Mouse (Mus musculus) left cerebral cortex, adult 11 months (tissue): ENCODE data around the gene Lrrc4c.

Experiments used
- DNase-seq: peaks from one replicate; pipeline ENCODE4 v3.0.0; 2022; ENCODE audit warnings: low spot score

Lrrc4c gene

DNA sequence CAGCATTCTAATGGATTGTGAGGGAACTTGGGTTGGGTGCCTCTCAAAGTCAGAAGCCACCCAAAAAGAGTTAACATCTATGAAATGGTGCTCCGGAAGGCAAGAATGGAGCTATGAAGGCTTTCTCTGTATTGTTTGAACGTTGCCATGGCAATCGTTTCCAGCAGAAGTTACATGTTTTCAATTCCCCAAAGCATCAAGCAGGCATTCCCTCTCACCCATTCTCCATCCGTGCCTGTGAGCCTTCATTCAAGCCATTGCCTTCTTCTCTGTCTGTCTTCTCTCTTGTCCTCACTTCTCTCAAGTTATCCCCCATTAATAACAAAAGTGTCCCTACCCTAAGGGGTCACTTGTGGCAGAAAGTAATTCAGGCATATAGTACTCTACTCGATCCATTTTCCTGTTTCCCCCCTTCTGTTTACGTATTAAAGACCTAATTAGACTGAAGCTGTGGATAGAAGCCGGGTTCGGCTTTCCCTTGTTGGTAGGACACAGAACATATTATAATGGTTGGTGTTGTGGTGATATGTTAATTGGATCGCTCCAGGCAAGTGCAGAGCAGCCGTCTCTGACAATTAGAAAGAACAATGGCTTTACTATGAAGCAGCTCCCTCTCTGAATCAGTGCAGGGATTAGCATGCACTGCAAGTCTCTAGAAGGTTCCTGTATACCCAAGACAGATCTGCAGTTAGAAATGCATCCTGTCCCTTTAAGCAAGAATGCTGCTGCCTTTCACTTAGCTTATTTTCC, 1160.4 kb downstream of the Lrrc4c start:
- no peak for DNase-seq

DNA sequence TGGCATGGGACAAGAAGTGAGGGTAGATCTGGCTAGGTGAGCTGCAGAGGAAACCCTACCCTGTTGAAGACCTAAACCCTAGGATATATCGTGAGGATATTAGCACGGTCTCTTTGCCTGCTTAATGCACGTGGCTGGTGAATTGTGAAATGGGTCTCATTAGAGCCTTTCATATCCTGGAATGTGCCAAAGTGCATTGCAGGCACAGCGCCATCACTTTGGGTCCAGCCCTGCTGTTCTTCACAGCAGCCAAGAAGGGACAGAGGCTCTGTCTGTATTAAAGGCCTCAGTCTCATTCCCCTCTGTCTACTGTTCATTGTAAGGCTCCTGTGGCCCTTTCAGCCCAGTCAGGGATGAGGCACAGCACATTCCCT, 1160.9 kb downstream of the Lrrc4c start:
- peak; percentile 60 for DNase-seq

DNA sequence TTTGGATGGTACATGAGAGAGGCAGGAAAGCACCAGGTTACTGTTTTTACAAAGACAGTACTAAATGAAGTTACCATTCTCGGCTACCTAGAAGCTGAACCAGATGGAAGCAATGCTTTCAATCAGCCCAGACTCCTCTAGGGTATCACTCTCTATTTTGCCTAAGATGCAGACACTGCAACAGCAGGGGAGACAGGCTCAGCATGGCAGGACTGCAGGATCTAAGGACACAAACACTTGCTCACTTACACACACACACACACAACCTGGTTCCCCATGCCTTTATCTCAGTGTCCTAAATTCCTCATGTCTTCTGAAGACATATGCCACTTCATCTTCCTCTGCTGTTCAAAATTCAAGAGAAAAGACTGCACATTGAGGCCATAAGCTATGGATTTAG, 1167.0 kb downstream of the Lrrc4c start:
- no peak for DNase-seq

DNA sequence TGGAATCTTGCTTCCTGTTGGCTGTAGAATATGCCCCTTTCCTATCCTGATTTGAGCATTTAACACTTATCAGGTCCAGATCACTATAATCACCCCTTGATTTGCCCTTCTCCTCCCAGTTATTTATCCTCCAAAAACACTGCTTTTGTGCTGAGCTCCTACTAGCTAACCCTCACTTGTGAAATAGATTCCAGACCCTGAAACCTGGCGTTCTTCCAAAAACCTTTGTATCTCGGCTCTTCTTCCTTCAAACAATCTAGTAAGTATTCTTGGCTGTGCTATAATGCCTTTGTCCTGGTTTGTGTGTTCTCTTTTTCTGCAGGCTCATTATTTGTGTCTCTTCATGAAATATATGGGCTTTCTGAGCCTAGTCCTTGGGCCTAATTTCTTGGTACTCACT, 1167.6 kb downstream of the Lrrc4c start:
- DNase-seq, result no peak

DNA sequence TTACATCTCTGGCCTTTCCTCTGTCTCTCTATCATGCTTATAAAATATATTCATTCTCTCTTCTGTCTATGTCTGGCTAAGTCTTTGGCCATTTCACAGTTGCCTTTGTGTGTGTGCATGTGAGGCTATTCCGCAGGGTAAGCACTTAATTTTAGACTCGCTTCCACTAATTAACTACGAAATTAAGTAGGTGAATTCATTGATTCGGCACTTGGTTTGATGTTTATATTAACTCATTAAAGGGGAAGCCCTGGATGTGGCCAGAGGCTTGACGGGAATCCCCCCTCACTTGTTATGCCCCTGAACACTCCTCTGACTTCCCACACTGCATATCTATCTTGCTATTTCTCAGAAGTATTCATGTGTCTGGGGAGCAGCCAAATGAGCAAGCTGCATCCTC, 1169.6 kb downstream of the Lrrc4c start:
- DNase-seq, result no peak

DNA sequence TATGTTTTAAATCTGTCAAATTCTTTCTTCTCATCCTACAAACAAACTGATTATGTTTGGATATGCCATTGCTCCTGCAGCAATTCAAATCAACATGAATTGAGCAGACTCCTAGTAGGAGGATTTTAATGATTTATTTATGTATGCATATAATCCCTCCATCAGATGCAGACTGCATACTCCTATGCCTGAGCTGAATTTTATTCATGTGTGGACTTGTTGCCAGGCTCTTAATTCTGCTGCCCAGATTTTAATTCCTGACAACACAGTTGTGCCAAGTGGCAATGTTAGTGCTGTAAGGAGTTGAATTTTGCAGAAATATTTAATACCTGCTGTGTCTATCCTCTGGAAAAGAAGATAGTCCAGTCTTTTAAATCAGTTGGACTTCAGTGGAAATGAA, 1179.1 kb downstream of the Lrrc4c start:
- DNase-seq, result no peak

DNA sequence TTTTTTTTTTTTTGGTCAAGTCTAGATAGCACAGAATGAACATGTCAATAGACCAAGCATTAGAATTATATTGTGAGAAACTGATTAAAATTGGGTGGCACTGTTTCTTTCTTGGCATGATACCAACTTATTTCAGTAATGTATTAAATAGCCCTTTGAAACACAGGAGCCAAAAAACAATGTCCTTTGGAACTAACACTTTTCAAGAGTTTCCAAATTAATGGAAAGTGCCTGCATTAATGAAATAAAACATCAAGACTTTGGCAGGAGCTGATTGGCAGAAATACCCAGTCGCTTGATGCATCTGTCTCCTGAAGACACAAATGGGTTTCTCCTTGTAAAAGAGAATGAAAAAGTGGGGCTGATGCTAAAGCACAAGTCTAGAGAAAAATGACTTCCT, 1184.5 kb downstream of the Lrrc4c start:
- no peak for DNase-seq

DNA sequence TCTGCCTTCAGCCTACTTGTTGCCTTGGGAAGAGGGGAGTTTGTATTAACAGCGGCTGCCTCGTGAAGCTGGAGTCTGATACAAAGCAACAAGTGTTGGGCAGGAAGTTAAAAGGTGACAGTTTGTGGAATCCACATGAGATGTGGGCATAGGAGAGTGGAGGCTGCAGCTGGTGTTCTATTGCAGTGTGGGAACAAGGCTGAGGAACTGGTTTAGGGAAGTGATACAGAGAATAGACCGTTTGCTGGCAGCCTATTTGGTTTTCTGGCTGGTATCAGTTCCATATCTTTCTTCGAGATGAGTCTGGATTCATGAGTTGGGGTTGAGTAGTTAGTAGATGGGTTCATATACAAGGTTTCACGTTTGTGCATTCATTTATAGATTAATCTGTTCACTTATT, 1186.9 kb downstream of the Lrrc4c start:
- DNase-seq, result no peak

DNA sequence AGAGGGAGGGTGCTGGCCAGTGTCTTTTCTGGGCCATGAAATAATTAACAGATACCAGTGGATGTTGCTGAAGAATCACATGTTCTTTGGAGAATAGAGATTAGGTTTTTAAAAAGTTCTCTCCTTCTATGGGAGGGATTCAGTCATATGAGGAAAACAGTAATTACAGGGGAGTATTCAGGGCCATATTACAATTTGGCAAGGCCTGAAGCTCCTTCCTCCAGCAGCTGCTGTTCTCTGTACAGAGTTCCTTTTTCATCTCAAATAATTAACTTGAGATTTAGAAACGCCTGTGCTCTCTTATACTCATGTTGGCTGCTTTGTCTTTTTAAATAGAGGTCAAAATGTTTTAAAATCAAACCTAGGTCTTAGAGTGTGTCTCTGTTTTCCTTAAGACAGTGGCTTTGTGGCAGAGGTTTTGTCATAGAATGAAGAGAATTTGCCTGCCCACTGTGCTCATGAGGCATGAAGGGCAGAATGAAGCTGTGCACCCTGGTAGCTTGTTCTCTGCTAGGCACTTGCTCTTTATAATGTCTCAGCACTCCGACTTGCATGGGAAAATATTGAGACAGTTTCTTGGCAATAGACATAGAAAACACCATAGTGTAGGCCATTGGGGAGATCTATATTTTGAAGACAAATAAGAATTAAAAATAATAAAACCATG, 1206.4 kb downstream of the Lrrc4c start:
- no peak for DNase-seq

DNA sequence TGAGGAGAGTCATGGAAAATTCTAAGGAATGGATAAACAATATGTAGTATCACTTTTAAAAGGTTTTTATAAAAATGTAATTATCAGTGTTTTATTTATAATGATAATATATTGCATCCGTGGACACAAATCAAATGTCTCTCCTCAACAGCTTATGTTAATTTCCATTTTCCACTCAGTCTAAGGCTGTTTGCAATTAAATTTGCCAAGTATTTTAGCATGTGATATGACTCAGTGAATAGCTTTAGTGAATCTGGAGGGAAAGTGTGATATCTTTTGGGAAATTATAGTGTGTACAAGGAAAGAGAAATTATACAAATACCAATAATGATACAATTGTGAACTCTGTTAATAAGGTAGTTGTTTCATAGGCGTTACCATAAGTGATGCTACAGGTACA, 1207.1 kb downstream of the Lrrc4c start:
- DNase-seq, result no peak

DNA sequence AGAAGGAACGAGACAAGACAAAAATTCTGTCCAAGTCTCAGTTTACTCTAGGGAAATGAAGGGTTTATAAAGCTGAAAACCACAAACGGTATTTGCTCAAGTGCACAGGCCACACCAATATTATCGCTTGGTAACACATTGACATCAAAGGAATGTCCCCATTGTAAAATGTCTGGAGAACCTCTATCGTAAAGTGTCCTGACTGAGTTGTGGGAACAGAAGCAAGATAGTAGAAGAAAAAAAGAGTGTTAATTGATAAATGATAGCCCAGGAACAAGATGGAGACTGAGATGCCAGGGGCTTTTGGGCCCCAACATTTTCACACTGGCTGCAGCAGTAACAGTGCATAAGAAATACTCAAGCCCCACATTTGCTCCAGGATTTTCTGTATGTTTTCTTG, 1212.7 kb downstream of the Lrrc4c start:
- DNase-seq, result no peak

DNA sequence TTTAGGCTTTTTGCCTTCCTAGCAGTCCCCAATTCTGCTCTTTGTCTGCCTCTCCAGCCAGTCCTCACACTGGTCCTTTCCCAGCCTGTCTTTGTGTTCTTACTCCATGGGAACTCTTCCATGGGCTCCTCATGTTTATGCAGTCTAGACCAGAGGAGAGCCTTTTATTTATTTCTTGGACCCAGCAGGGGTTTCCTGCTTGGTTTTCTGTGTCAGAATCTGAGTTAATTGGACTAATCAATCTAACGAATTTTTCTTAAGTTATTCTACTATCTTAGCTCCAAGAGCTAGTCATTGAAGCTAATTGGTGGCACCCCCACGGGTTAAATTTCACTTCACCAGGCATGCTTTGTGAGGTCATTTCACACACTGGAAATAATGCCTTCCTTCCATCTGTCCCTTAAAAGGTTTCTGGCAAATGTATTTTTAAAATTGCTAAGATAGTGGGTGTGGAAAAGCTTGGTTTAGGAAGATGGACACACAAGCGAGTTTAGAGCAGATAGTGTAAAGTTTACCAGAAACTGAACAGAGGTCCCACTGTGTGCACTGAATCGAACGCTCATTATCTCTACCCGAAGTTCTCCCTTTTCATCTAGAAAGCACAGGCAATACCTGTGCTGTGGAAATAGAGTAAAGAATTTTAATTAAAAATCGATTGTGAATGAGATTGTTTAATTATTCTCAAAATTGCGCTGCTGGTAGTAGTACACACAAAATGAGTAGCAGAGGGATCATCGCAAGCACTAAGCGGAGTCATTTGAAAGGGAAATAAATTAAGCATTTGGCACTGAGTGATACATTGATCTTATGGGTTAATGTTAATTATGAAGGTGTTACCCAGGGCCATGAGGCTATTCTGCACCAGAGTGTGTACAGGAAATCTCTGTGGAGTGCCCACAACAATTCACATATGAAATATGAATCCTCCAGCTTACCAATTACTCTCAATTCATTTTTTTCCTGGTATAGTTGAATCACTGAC, 1226.0 kb downstream of the Lrrc4c start:
- DNase-seq, result no peak

DNA sequence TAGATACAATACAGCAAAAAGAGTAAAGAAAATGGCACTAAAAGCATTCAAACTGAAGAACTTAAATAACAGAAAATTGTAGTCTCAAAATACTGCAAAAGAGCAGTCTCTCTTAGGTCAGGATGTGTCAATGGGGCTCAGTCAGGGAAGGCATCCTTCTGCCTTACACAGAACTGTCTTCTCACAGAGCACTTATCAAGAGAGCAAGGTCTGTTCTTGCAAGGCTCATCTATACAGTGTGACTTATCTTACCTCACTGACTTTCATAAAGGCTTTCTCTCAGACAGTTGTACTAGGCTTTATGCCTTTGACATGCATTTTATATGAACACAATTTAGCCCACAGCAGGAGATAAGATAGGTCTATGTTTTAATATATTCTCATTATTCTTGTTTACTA, 1226.7 kb downstream of the Lrrc4c start:
- DNase-seq, result no peak

DNA sequence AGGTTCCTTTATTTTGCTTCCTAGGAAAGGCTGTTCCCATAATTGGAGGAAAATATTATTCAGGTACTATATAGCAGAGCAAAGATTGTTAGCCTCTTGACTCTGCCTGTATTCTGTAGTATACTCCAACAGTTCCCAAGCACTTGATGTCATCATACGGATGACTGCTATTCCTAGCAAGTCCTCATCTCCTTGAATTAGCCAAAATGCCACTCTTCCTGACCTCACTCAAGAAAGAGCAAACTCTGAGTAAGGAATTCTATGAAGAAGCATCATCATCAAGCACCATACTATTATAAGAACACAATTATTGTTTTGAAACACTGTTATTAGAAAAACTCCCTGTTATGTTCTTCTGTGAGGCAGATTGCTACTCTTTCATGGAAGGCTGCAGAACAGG, 1228.0 kb downstream of the Lrrc4c start:
- no peak for DNase-seq

DNA sequence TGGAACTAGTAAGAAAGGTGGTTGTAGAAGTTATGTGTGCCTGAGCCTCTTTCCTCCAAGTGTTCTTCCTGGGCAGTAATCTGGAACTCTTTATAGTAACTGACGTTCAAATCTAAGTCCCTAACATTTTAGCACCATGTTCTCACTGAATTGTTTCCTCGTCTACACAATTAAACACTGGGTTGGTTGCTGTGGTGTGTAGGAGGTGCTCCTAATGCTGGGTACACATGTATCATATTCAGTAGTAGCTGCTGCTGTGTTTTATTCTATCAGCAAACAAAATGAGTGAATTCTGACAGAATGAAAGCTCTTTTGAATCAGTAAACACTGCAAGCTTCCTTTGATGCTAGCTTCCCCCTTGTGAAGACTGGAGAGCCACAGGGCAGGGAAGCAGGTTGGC, 1246.5 kb downstream of the Lrrc4c start:
- no peak for DNase-seq

DNA sequence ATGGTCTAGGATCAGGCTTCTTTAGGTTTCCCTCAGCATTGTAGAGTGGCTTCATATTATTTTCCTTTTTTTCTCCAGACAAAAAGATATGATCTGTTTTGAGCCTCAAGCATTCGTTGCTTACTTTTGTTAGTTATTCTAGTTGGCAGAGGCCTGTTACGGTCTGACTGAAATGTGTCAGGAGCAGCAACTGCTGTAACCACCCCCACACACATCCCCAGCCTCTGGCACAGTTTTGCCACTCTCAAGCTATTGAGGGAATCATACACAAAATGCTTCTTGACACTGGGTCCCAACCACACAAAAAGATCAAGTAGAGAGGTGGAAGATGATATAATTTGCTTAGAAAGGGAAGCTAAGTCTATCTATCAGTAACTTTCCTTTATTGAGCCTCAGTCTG, 1251.0 kb downstream of the Lrrc4c start:
- no peak for DNase-seq

DNA sequence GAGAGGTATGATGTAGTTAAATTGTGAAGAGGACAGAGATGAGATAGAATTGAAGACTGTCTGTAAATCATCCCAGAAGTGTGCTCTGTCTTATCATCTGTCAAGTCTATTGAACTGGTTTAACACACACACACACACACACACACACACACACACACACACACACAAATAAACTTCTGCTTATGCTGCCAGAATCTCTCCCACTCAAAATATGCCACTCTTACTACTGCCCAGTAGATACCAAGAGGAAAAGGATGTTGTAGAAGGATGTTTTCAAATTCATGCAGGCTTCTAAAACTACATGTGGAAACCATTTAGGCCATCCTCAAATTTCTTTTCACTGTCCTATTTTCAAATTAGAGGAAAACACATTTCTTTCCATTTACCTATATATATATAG, 1257.0 kb downstream of the Lrrc4c start:
- DNase-seq, result no peak

DNA sequence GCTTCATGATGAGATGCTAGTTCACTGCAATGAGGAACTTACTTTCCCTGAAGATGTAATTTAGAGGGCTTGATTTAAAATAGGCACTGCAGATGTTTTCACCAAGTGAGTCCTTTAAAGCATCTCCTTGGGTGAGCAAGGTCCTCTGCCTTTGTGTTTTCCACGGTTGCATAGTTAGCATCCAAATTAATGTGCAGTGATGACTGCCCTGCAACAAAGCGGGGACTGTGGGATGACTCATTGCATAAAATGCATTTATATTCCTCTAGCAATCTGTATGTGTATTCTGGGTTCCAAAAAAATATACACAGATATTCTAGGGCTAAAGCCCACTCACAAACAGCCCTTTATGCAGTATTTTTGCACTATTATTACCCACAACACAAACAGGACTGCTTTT, 1263.2 kb downstream of the Lrrc4c start:
- DNase-seq, result no peak

DNA sequence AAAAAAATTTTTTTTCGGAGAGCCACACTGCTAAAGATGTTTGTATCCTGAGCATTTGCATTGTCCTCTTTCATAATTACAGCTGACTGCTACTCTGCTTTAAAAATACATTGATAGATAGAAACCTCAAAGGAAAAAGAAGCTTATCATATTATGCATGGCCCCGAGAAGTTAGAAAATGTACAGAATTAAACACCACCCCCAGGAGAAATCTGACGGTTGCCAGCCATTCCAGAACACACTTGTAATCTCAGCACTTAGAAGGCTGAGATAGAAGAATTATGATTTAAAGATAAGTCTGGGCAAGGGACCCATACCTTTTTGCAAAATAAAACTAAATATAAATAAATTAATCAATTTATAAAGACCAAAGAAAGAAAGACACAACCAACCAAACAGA, 1268.4 kb downstream of the Lrrc4c start:
- no peak for DNase-seq

DNA sequence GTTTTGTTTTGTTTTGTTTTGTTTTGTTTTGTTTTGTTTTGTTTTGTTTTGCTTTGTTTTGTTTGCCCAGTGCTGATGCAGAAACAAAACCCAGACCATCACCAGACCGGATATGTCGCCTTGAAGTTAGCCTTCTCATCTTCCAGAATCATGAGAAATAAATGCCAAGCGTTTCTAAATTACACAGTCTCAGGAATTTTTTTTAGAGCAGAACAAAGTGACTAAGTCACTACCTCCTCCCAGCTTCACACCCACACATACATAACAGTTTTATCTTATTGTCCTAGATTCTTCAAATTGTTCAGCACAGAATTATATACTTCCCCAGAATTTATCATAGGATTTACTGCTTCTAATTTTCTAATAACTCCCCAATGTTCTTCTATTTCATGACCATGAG, 1272.6 kb downstream of the Lrrc4c start:
- no peak for DNase-seq

DNA sequence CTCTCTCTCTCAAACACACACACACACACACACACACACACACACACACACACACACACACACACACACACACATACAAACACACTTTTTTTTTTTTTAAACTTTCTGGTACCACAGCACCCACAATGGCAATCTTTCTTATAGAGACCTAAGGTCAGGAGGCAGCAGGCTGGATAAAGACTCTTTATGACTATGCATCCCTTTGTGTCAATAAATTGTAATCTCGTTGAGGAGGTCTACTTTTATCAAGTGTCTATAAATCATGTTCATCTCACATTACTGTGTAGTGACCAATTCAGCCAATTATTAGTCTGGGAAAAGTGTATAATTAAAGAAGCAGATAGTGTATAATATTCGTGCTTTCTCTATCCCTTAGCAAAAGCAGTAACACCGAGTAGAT, 1286.2 kb downstream of the Lrrc4c start:
- DNase-seq, result no peak

DNA sequence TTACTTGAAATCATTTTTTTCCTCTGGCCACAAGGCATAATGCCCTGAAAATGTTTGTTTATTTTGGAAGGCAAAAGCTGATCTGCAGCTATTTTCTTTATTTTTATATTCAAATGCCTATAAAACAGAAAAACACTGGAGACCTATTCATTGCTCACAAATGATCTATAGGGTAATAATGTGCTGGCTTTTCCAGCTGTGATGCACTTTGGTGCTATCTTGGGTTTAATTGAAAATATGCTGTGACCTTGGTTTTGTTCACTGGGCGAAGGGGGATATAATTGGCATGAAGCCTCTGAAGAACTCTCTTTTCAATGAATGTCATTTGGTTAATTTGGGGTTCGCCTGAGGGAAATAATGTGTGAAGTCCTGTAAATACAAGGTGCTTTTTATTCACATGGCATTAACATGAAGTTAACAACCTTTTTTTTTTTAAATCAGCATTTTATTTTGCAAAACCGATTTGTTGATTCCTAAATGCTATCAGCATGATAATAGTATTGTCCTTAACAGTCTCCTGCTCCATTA, 1286.8 kb downstream of the Lrrc4c start:
- DNase-seq, result no peak

DNA sequence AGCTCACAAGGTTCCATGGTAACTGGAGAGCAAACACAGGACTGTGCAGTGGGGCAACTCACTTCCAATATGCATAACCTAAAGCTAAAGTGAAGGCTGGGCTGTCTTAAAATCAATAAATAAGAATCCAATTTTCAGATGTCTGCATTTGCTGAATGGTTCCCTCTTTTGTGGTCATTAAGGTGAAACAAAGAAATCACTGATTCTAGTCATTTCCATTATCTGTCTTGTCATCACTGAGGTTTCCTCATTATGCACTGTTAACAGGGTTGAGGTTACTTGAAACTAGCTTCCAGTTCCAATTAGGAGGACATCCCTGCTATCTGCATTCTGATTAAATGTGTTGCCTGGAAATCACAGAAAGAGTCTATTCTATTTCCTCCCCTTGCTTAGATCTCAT, 1291.5 kb downstream of the Lrrc4c start:
- no peak for DNase-seq
